Comparison of ENCODE assay signal across 8 mouse cellular contexts in genomic region chr11:119355443-119356385, GRCm38 (mm10). TPM values are rescaled to one million over a fixed set of nuclear protein-coding genes. Genes with fewer than 3 reads are reported as not detected.
A peak's percentile ranks its signal among the peaks of the same experiment; 100 is the strongest.
DNase-seq lines count a peak whose midpoint lies in the region; ATAC-seq lines count a peak whose summit lies in the region.

Sgsh (minus strand) TSS chr11:119355536.
Slc26a11 (plus strand) TSS chr11:119355557.

- no peaks in the 10 kb centered on the region for H3K9me3 ChIP-seq in intestine, embryonic 15.5 days

- H3K27ac ChIP-seq in intestine, embryonic 15.5 days: peak within 1 kb of the TSS; percentile 74

- peak; percentile 98 for ATAC-seq in intestine, embryonic 15.5 days

- WGBS in intestine, embryonic 15.5 days: under 1% methylated on average over 38 of the region's 40 CpGs

- peak; percentile 96 for DNase-seq in adrenal gland, postnatal 10 days
- DNase-seq in embryo, embryonic 9.5 days (ENCODE audit: extremely low spot score): peak; percentile 89
- peak; percentile 87 to 92 for DNase-seq in gastrocnemius, postnatal 4 days (ENCODE audit: low spot score in 2 of 2)
- DNase-seq in left cerebral cortex, postnatal 25 days (ENCODE audit: low spot score in 2 of 2): peak; percentile 75 to 81
- DNase-seq in mesoderm, embryonic 11.5 days (ENCODE audit: low read depth, low spot score): peak; percentile 85
- DNase-seq in right cerebral cortex, postnatal 25 days: peak; percentile 80
- peak; percentile 83 to 89 for DNase-seq in urinary bladder, postnatal 4 days (ENCODE audit: low spot score in 2 of 2)

- intact Hi-C loops in left cerebral cortex, postnatal 25 days (cut with DNase I): no loop called here

- no peaks in the 10 kb centered on the region for H3K27me3 ChIP-seq in intestine, embryonic 15.5 days (replicated peaks)

- peak within 1 kb of the TSS; percentile 78 for H3K9ac ChIP-seq in intestine, embryonic 15.5 days

- H3K36me3 ChIP-seq in intestine, embryonic 15.5 days: peaks cover 3% of the 10 kb centered on the region; the same call in 1 of the 2 replicates

- H3K4me2 ChIP-seq in intestine, embryonic 15.5 days (replicated peaks): peak within 1 kb of the TSS; percentile 82

- H3K4me3 ChIP-seq in intestine, embryonic 15.5 days (replicated peaks): peak within 1 kb of the TSS; percentile 72

- peaks cover 12% of the 10 kb centered on the region for H3K4me1 ChIP-seq in intestine, embryonic 15.5 days (replicated peaks)

RNA-seq across cellular contexts. Expression of gene Sgsh, which starts in this region (rescaled TPM):
- total RNA-seq in adrenal gland, postnatal 10 days (2021): 10 to 100 TPM; 11.6 to 15.9 TPM
- total RNA-seq in gastrocnemius, postnatal 4 days (2021): 1 to 10 TPM; 5.9 to 6.5 TPM
- 7.5 and 10.5 TPM in 2 replicates for polyA plus RNA-seq in intestine, embryonic 15.5 days (2015; fragmentation: Nextera tagmentation; extraction: Ambion mirVana)
- total RNA-seq in left cerebral cortex, postnatal 25 days (2021): 1 to 10 TPM; 3.9 to 4.4 TPM

RNA-seq across cellular contexts. Expression of gene Slc26a11, which starts in this region (rescaled TPM):
- 1 to 10 TPM; 6.3 to 6.6 TPM for total RNA-seq in adrenal gland, postnatal 10 days (2021)
- 1 to 10 TPM; 5.3 TPM for total RNA-seq in gastrocnemius, postnatal 4 days (2021)
- 7.2 and 9.9 TPM in 2 replicates for polyA plus RNA-seq in intestine, embryonic 15.5 days (2015; fragmentation: Nextera tagmentation; extraction: Ambion mirVana)
- 1 to 10 TPM; 4.5 TPM for total RNA-seq in left cerebral cortex, postnatal 25 days (2021)

Comparison
In these comparisons a context has a peak if more than half of its experiments do, and no peak if none do; other contexts are left out.
1. Peak in every context shown above with its lines: DNase-seq, ATAC-seq, H3K4me3 ChIP-seq and H3K27ac ChIP-seq.